Mouse (Mus musculus) frontal cortex, adult 2 months (tissue): ENCODE results near the gene Colca2. TPM values are rescaled to one million over a fixed set of nuclear protein-coding genes. Genes with fewer than 3 reads are reported as not detected.

Experiments used
- DNase-seq, 2 experiments: peaks; one replicate each; pipeline ENCODE4 v3.0.0; 2022; ENCODE audit warnings: low spot score in 1 of 2; ENCODE audit errors: extremely low spot score in 1 of 2
- polyA plus RNA-seq: library from polyadenylated mRNA; depleted of rRNA; stranded (reverse); fragments of >200 nt; gene quantifications from 2 replicates; pipeline ENCODE4 v1.2.3, GENCODE M21; 2012; rRNA removed

Colca2 gene
- polyA plus RNA-seq, 1 experiment: 3.6 TPM

DNA sequence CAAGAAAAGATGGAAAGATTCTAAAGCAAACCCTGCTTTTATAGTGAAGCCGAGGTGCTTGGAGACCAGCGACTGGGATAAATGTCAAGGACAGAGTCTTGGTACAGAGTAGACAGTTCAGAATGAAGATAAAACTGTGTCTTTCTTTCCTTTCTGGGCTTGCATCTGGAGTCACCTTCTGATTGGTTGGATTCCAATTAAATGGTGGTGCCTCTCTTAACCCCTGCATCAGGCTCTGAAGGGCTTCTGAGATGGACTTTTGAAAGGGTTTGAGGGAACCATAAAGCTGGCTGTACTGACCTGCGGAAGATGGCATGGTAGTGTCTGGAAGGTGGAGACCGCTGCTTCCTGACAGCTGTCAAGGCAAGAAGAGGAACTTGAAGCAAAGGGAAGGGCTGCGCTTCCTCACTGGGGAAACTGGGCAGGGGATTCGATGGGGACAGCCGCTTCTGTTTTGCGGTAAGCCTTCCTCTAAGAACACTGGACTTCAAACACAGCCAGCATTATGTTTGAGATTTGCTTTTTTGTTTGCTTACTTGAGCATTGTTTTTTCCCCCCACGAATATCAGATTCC lies 4.7 kb downstream of the Colca2 start:
- no peak for DNase-seq

DNA sequence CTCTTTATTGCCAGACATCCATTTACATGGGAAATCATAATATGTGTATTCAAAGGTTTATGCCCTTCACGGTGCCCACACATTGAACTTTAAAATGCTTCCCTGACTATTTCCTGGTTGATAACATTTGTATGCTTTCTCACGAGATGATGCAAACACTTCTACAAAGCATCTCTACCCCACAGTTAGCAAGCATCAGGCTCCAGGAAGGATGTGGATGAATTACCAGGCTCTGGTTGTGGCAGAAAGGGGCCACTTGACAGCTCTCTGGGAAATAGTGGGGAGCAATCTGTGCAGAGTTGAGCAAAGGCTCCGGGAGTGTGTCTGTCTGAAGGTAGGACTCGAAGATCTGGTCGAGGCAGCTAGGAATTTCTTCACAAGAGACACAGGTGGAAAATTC lies 6.3 kb downstream of the Colca2 start:
- no peak for DNase-seq

DNA sequence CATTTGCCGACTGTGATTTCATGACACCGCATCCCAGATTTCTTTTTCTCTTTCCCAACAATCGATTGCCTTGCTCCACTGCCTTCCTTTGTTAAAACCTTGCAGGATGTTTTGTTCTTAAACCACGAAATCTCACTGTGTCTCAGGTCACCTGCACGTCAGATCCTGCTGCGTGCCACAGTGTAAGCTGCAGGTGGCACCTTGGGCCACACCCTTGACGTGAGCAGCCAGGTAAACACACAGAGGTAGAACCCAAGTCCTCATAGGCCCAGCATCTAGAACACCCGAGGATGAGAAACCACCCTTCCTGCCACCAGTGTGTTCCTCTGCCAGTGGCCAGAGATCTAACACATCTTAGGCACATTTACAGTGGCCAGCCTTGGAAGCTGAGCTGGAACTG lies 7.3 kb downstream of the Colca2 start:
- no peak for DNase-seq

DNA sequence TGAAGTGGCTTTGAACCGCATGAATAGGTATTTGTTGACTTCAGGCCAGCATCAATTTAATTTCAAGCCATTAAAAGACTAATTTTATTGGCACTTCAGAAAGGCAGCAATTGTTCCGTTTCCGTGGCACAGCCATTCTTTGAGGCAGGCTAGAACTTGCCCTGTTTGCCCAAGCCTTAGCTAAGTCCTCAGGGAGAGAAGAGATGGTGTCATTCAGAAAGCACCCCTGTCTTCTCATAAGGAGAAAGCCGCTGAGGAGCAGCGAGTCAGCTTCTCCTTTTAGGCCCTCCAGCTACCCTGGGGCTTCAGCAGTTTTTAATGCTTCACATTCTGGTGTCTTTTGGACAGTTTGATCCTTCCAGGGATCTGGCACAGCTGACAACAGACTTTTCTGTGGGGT lies 9.5 kb downstream of the Colca2 start:
- no peak for DNase-seq

DNA sequence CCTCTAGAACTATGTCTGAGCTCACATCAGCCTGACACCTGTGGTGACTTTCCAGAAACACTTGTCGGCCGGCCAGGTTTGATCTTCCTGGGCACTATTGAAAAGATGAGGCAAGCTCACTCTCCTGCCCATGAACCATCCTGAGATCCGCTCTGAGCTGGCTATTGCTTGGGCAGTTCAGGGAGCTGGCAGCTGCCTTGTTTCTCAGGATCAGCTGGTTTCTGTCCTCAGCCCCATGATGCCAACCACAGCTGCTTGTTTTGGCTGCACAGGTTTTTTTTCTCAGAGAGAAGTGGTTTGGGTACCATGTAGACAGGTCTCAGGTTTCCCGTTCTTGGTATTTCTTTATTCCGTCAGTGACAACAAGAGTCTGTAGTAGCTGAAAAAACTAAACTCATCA lies 19.9 kb downstream of the Colca2 start:
- no peak for DNase-seq

DNA sequence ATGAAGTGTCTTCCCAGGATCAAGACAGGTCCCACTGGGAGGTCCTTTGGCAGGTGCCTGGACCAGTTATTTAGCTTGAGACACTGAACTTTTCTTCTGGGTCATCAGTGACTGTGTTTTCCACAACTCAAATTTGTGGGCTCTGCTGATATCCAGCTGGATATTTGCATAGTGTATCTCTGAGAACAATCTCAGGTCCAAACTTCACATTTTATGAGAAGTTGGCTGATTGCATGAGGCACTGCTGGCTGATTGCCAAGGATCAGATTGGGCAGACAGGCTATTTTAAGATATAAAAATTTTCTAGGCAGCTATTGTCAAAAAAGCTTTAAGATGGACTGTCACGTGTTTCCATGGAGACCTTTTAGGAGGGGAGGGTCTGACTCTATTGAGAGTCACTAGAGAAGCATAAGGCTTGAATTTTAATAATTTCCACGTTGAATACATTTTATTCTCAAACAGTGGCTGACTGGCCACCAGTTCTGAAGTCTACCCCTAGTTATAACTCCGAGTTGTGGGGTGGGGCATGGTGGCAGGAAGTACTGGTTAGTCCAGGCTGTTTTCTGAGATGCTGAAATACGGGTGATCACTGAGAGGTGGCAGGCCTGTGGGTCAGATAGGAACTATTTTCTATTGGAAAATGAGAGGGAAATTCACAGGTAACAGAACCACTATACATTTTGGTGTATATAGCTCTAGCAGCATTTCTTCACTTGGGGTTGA lies 21.4 kb downstream of the Colca2 start:
- DNase-seq: no peak

DNA sequence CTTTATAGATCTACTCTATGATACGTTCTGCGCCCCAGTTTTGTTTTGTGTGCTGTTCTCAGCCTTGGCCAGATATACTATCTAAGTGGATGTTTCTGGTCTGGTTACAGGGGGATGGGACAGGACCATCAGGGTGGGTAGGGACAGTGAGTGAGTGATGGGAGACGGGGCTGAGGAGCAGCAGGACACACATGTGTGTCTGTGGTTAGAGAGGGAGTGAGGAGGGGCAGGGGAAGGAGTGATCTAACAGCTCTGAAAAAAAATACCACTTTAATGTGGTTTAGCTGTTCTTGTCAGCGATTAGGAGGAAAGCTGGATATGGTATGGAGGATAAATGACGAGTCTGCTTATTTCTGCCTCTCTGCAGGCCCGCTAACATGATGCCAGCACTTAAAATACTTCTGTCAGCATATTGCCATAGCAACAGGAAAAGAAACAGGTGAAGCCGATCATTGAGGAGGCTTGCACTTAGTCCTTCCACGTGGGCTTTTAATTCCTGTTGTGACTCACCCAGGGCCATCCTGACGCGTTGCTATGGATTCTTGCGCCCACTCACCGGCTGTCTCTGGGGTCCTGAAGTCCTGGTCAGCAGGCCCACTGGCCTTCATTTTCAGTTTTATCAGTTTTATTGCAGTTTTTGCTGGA lies 39.5 kb downstream of the Colca2 start:
- peak; percentile 75 to 84 for DNase-seq

DNA sequence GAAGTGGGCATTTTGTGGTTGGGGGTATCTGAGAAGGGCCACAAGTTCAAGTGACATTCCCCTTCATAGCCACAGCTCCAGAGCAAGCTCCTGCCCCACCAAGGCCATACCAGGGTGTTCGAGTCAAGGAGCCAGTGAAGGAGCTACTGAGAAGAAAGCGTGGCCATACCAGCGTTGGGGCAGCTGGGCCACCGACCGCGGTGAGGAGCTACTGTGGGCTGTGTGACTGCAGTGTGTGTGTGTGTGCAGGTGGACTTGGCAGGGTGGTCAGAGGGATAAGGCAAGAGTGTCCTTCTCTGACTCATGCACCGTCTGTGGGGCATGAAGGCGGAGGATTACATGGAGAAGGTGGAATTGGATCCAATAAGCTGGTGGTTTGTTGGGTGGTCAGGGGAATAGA lies 46.2 kb downstream of the Colca2 start:
- DNase-seq: no peak

DNA sequence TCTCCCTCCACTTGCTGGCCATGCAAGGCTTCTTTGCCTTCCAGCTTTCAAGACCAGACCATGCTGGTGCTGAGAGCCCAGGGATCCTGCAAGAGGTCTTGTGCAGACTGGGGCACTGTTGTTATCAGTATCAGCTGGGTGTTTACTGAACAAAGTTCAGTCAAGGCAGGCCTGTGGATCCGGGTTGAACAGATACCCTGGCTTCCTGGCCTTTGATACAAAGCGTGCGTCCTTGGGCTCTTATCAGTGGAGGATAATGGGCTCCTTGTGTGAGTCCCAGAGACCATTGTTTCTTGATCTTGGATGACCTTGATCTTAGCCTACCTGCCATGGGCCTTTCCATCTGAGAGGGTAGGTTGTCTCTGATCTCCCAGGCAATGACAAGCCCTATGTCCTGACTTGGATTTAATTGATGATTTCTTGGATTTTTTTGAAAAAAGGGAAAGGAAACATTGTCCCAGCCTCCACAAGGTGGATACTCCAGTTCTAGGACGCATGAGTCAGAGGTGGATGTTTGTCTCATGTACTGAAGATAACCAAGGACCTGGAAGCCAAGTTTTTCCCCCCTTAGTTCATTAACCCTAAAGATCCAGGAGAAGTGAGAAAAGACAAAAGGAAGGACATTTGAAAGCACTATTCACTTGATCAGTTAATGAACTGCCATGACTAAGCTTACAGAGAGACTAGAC lies 47.5 kb downstream of the Colca2 start:
- DNase-seq: no peak

DNA sequence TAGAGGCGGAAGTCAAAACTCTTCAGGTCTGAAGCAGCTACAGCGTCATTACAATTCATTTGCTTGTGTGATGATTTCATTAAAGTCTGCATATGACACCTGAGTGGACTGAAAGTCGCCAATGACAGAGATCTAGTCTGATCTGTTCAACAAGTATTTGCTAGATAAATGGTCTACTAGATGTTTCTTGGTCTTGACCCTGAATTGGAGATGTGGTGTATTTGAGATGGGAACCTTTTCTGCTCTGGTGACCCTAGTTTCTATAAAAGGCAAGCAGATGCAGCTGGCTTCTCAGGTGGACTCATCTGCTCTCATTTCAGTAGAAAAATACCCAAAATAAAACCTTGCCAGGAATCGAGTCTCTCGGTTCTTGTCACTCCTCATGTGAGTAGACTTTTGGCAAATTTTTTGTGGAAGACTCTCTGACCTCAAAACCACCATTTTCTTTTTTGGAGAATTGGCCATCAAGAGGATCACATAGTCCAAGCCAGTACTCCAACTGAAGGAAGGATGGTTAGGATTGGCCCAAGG lies 52.7 kb downstream of the Colca2 start:
- no peak for DNase-seq

Other genes starting within 250 kb of the Colca2 start
- gene Btg4, start 217.7 kb downstream of the Colca2 start, polyA plus RNA-seq: not detected in 2 replicates
- 3.9 and 4.8 TPM in 2 replicates for gene Layn, start 201.5 kb downstream of the Colca2 start, polyA plus RNA-seq
- not detected in 2 replicates for gene 4833427G06Rik, start 176.5 kb downstream of the Colca2 start, polyA plus RNA-seq
- 0.02 TPM in 1 of 2 replicates, not detected in the other for gene Gm32742, start 113.1 kb downstream of the Colca2 start, polyA plus RNA-seq
- 0.22 and 0.23 TPM in 2 replicates for gene Pou2af1, start 64.9 kb downstream of the Colca2 start, polyA plus RNA-seq
- not detected in 2 replicates for gene 1810046K07Rik, start 50.3 kb upstream of the Colca2 start, polyA plus RNA-seq